Mouse (Mus musculus): ENCODE results near the gene Vnn1. TPM values are rescaled to one million over a fixed set of nuclear protein-coding genes. Genes with fewer than 3 reads are reported as not detected.

Gene Vnn1
- polyA plus RNA-seq, 1 experiment from 2014 or later = 1.6 TPM

GRCm38 (mm10) chr10:23920056-23920455, 25.6 kb downstream of the Vnn1 start, which contains the start of gene Taar1:
Gene Taar1 (plus strand): TSS chr10:23920356.
- Histone ChIP-seq H3K9me3 (no peaks in the 10 kb centered on the region), H3K36me3 (no peaks in the 10 kb centered on the region), H3K9ac (replicated peaks) (no peak within 1 kb of the TSS), H3K27me3 (no peaks in the 10 kb centered on the region), H3K4me2 (replicated peaks) (no peak within 1 kb of the TSS), H3K27ac (replicated peaks) (no peak within 1 kb of the TSS), H3K4me3 (no peak within 1 kb of the TSS), H3K4me1 (no peaks in the 10 kb centered on the region)
- 90% methylated on average over 4 of the region's 4 CpGs for WGBS
- ATAC-seq (ENCODE audit: low FRiP score, low read depth) = no peak

GRCm38 (mm10) chr10:23922468-23922867, 28.0 kb downstream of the Vnn1 start:
- WGBS = 81% methylated on average over 3 of the region's 3 CpGs
- ATAC-seq (ENCODE audit: low FRiP score, low read depth) = no peak
- no peak overlapping the region for H3K27ac ChIP-seq (replicated peaks)
- H3K4me1 ChIP-seq = no peaks in the 10 kb centered on the region
- no peak overlapping the region for H3K4me2 ChIP-seq (replicated peaks)
- no peak overlapping the region for H3K9ac ChIP-seq (replicated peaks)
- no peaks in the 10 kb centered on the region for H3K9me3 ChIP-seq
- H3K27me3 ChIP-seq = no peaks in the 10 kb centered on the region
- no peak overlapping the region for H3K4me3 ChIP-seq
- no peaks in the 10 kb centered on the region for H3K36me3 ChIP-seq

GRCm38 (mm10) chr10:23923941-23924340, 29.5 kb downstream of the Vnn1 start:
- no peak for ATAC-seq (ENCODE audit: low FRiP score, low read depth)
- Histone ChIP-seq H3K4me2 (replicated peaks) (no peak overlapping the region), H3K9ac (replicated peaks) (no peak overlapping the region), H3K9me3 (no peaks in the 10 kb centered on the region), H3K4me1 (no peaks in the 10 kb centered on the region), H3K4me3 (no peak overlapping the region), H3K36me3 (no peaks in the 10 kb centered on the region), H3K27me3 (no peaks in the 10 kb centered on the region), H3K27ac (replicated peaks) (no peak overlapping the region)
- WGBS = 80% methylated on average over 2 of the region's 2 CpGs

GRCm38 (mm10) chr10:23937613-23938012, 43.1 kb downstream of the Vnn1 start:
- no peaks in the 10 kb centered on the region for H3K27me3 ChIP-seq
- H3K27ac ChIP-seq (replicated peaks) = no peak overlapping the region
- no peak overlapping the region for H3K9ac ChIP-seq (replicated peaks)
- 46% methylated on average over 4 of the region's 4 CpGs for WGBS
- H3K36me3 ChIP-seq = no peaks in the 10 kb centered on the region
- H3K9me3 ChIP-seq = no peaks in the 10 kb centered on the region
- ATAC-seq (ENCODE audit: low FRiP score, low read depth) = no peak
- H3K4me1 ChIP-seq = no peaks in the 10 kb centered on the region
- H3K4me3 ChIP-seq = no peak overlapping the region
- H3K4me2 ChIP-seq (replicated peaks) = no peak overlapping the region

- H3K9me3 ChIP-seq = no peaks in the 10 kb centered on the region
- H3K4me1 ChIP-seq = no peaks in the 10 kb centered on the region
- 54% methylated on average over 6 of the region's 6 CpGs for WGBS
- H3K4me3 ChIP-seq = no peak within 1 kb of the TSS
- no peaks in the 10 kb centered on the region for H3K36me3 ChIP-seq
- H3K27me3 ChIP-seq = no peaks in the 10 kb centered on the region
- H3K27ac ChIP-seq (replicated peaks) = no peak within 1 kb of the TSS
- ATAC-seq (ENCODE audit: low FRiP score, low read depth) = no peak
- no peak within 1 kb of the TSS for H3K9ac ChIP-seq (replicated peaks)
- H3K4me2 ChIP-seq (replicated peaks) = no peak within 1 kb of the TSS
Measured at GRCm38 (mm10) chr10:23938312-23938711, 43.8 kb downstream of the Vnn1 start, which contains the start of gene Taar2. Gene Taar2 (plus strand): TSS chr10:23938572.

GRCm38 (mm10) chr10:23942465-23942864, 48.0 kb downstream of the Vnn1 start:
- WGBS = 77% methylated on average over 5 of the region's 5 CpGs
- H3K36me3 ChIP-seq = no peaks in the 10 kb centered on the region
- ATAC-seq (ENCODE audit: low FRiP score, low read depth) = no peak

GRCm38 (mm10) chr10:23948026-23948425, 53.5 kb downstream of the Vnn1 start:
- Histone ChIP-seq H3K36me3 (no peaks in the 10 kb centered on the region), H3K9ac (replicated peaks) (no peak overlapping the region), H3K4me1 (no peaks in the 10 kb centered on the region), H3K9me3 (no peaks in the 10 kb centered on the region), H3K4me3 (no peak overlapping the region), H3K27ac (replicated peaks) (no peak overlapping the region), H3K4me2 (replicated peaks) (no peak overlapping the region), H3K27me3 (no peaks in the 10 kb centered on the region)
- 74% methylated on average over 7 of the region's 7 CpGs for WGBS
- ATAC-seq (ENCODE audit: low FRiP score, low read depth) = no peak

More at GRCm38 (mm10) chr10:23942465-23942864, 48.0 kb downstream of the Vnn1 start:
- no peak overlapping the region for H3K4me2 ChIP-seq (replicated peaks)
- H3K9me3 ChIP-seq = no peaks in the 10 kb centered on the region
- no peak overlapping the region for H3K9ac ChIP-seq (replicated peaks)
- no peak overlapping the region for H3K27ac ChIP-seq (replicated peaks)
- no peak overlapping the region for H3K4me3 ChIP-seq
- no peaks in the 10 kb centered on the region for H3K4me1 ChIP-seq
- H3K27me3 ChIP-seq = no peaks in the 10 kb centered on the region

- Histone ChIP-seq H3K36me3 (no peaks in the 10 kb centered on the region), H3K4me2 (replicated peaks) (no peak within 1 kb of the TSS), H3K9ac (replicated peaks) (no peak within 1 kb of the TSS), H3K4me1 (no peaks in the 10 kb centered on the region), H3K4me3 (no peak within 1 kb of the TSS), H3K9me3 (no peaks in the 10 kb centered on the region), H3K27me3 (no peaks in the 10 kb centered on the region), H3K27ac (replicated peaks) (no peak within 1 kb of the TSS)
- 85% methylated on average over 16 of the region's 16 CpGs for whole genome bisulfite sequencing
- ATAC-seq (ENCODE audit: low FRiP score, low read depth) = no peak
Measured at GRCm38 (mm10) chr10:23949508-23950005, 55.1 kb downstream of the Vnn1 start, which contains the start of gene Taar3. Gene Taar3 (plus strand): TSS chr10:23949558.

- no peak overlapping the region for H3K27ac ChIP-seq (replicated peaks)
- WGBS = 85% methylated on average over 6 of the region's 6 CpGs
- no peak overlapping the region for H3K4me3 ChIP-seq
- H3K27me3 ChIP-seq = no peaks in the 10 kb centered on the region
- H3K4me2 ChIP-seq (replicated peaks) = no peak overlapping the region
- no peak overlapping the region for H3K9ac ChIP-seq (replicated peaks)
- no peaks in the 10 kb centered on the region for H3K9me3 ChIP-seq
- no peaks in the 10 kb centered on the region for H3K4me1 ChIP-seq
- no peaks in the 10 kb centered on the region for H3K36me3 ChIP-seq
- ATAC-seq (ENCODE audit: low FRiP score, low read depth) = no peak
Measured at GRCm38 (mm10) chr10:23951714-23952113, 57.2 kb downstream of the Vnn1 start.

Other genes starting within 250 kb of the Vnn1 start
- gene Rps12, start 107.4 kb upstream of the Vnn1 start, polyA plus RNA-seq (2016; fragmentation: Nextera tagmentation; extraction: Ambion mirVana) = 101 and 104 TPM in 2 replicates
- 16.4 and 18.3 TPM in 2 replicates for gene Slc18b1, start 97.7 kb upstream of the Vnn1 start, polyA plus RNA-seq (2016; fragmentation: Nextera tagmentation; extraction: Ambion mirVana)
- not detected in 2 replicates for gene Vnn3, start 43.2 kb upstream of the Vnn1 start, polyA plus RNA-seq (2016; fragmentation: Nextera tagmentation; extraction: Ambion mirVana)
- not detected in 2 replicates for gene Taar1, start 25.7 kb downstream of the Vnn1 start, polyA plus RNA-seq (2016; fragmentation: Nextera tagmentation; extraction: Ambion mirVana)
- gene Taar2, start 43.9 kb downstream of the Vnn1 start, polyA plus RNA-seq (2016; fragmentation: Nextera tagmentation; extraction: Ambion mirVana) = not detected in 2 replicates
- gene Taar3, start 54.9 kb downstream of the Vnn1 start, polyA plus RNA-seq (2016; fragmentation: Nextera tagmentation; extraction: Ambion mirVana) = not detected in 2 replicates
- gene Taar4, start 65.8 kb downstream of the Vnn1 start, polyA plus RNA-seq (2016; fragmentation: Nextera tagmentation; extraction: Ambion mirVana) = not detected in 2 replicates
- not detected in 2 replicates for gene Taar5, start 76.0 kb downstream of the Vnn1 start, polyA plus RNA-seq (2016; fragmentation: Nextera tagmentation; extraction: Ambion mirVana)
- gene Taar6, start 91.0 kb downstream of the Vnn1 start, polyA plus RNA-seq (2016; fragmentation: Nextera tagmentation; extraction: Ambion mirVana) = not detected in 2 replicates
- gene Taar7a, start 98.8 kb downstream of the Vnn1 start, polyA plus RNA-seq (2016; fragmentation: Nextera tagmentation; extraction: Ambion mirVana) = not detected in 2 replicates
- not detected in 2 replicates for gene Taar7b, start 105.3 kb downstream of the Vnn1 start, polyA plus RNA-seq (2016; fragmentation: Nextera tagmentation; extraction: Ambion mirVana)
- not detected in 2 replicates for gene Taar7d, start 132.5 kb downstream of the Vnn1 start, polyA plus RNA-seq (2016; fragmentation: Nextera tagmentation; extraction: Ambion mirVana)
- not detected in 2 replicates for gene Taar7e, start 142.9 kb downstream of the Vnn1 start, polyA plus RNA-seq (2016; fragmentation: Nextera tagmentation; extraction: Ambion mirVana)
- not detected in 2 replicates for gene Taar7f, start 154.8 kb downstream of the Vnn1 start, polyA plus RNA-seq (2016; fragmentation: Nextera tagmentation; extraction: Ambion mirVana)
- not detected in 2 replicates for gene Taar8a, start 181.8 kb downstream of the Vnn1 start, polyA plus RNA-seq (2016; fragmentation: Nextera tagmentation; extraction: Ambion mirVana)
- gene Taar8b, start 197.6 kb downstream of the Vnn1 start, polyA plus RNA-seq (2016; fragmentation: Nextera tagmentation; extraction: Ambion mirVana) = not detected in 2 replicates
- not detected in 2 replicates for gene Taar8c, start 207.2 kb downstream of the Vnn1 start, polyA plus RNA-seq (2016; fragmentation: Nextera tagmentation; extraction: Ambion mirVana)
- gene Taar9, start 214.8 kb downstream of the Vnn1 start, polyA plus RNA-seq (2016; fragmentation: Nextera tagmentation; extraction: Ambion mirVana) = not detected in 2 replicates